Mouse (Mus musculus): ENCODE data around the gene Ap1s3. TPM values are rescaled to one million over a fixed set of nuclear protein-coding genes. Genes with fewer than 3 reads are reported as not detected.

Gene Ap1s3
- polyA plus RNA-seq, 1 experiment from 2014 or later, result not detected

DNA sequence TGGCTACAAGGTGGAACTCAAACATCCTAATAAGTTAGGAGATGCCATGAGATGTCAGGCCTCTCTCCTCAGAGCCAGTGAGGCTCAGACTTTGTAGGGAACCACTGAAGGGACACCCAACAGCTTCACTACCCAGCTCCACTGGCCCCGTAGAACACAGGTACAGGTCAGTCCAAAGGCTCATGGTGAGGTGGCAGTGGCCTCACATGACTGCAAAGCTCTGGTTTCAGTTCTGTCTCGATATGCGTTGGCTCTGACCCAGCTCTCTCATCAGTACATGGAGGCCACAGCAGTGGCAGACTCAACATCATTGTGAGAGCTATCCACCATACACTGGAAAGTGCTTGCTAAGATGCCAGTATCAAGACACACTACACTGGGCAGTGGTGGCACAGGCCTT is 9.0 kb upstream of the Ap1s3 start:
- no peak overlapping the region for H3K4me2 ChIP-seq (ENCODE audit: low read length)
- H3K36me3 ChIP-seq (ENCODE audit: control insufficient read depth, insufficient read depth, low read length), result no peaks in the 10 kb centered on the region
- H3K9ac ChIP-seq (replicated peaks; ENCODE audit: low read length), result no peak overlapping the region
- ATAC-seq (ENCODE audit: low FRiP score, low TSS enrichment), result no peak
- no peaks in the 10 kb centered on the region for H3K27me3 ChIP-seq (ENCODE audit: control insufficient read depth, insufficient read depth, low read length)
- DNase-seq, result no peak
- H3K9me3 ChIP-seq (ENCODE audit: control insufficient read depth, low read length), result no peaks in the 10 kb centered on the region
- no peak overlapping the region for H3K4me3 ChIP-seq (replicated peaks; ENCODE audit: low read depth, low read length)
- H3K4me1 ChIP-seq (ENCODE audit: control insufficient read depth, insufficient read depth, low read length), result no peaks in the 10 kb centered on the region
- WGBS, result 91% methylated on average over 3 of the region's 3 CpGs
- no peak overlapping the region for H3K27ac ChIP-seq (replicated peaks; ENCODE audit: low read depth, low read length)

DNA sequence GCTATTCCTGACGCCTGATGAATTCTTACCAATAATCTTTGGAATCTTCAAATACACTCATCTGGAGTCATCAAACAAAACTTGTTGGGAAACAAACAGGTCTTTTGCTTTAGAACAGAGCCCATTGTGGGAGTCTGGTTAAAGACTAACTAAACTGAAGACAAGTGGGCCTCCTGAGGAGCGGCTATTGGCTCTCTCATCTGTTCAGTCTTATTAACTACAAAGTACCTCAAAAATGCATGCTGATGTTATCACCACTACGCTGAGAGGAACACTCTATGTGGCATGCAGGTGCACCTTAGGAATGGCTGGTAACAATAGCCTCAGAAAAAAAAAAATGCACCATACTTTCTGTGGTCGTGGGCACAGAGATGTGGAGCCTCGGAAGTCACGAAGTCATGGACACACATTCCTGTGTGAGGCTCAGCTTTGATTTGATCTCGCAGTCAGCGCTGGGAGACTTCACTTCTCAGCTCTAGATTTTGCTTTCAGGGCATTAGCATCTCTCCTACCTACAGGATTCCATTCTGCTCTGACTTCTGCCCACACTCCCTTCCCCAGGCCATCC is 6.4 kb upstream of the Ap1s3 start:
- Histone ChIP-seq H3K4me3 (replicated peaks; ENCODE audit: low read depth, low read length) (no peak overlapping the region), H3K9me3 (ENCODE audit: control insufficient read depth, low read length) (no peaks in the 10 kb centered on the region), H3K4me1 (ENCODE audit: control insufficient read depth, insufficient read depth, low read length) (no peaks in the 10 kb centered on the region), H3K27me3 (ENCODE audit: control insufficient read depth, insufficient read depth, low read length) (no peaks in the 10 kb centered on the region), H3K36me3 (ENCODE audit: control insufficient read depth, insufficient read depth, low read length) (no peaks in the 10 kb centered on the region), H3K4me2 (ENCODE audit: low read length) (no peak overlapping the region), H3K27ac (replicated peaks; ENCODE audit: low read depth, low read length) (no peak overlapping the region), H3K9ac (replicated peaks; ENCODE audit: low read length) (no peak overlapping the region)
- 86% methylated on average over 8 of the region's 8 CpGs for WGBS
- ATAC-seq (ENCODE audit: low FRiP score, low TSS enrichment), result no peak
- no peak for DNase-seq

DNA sequence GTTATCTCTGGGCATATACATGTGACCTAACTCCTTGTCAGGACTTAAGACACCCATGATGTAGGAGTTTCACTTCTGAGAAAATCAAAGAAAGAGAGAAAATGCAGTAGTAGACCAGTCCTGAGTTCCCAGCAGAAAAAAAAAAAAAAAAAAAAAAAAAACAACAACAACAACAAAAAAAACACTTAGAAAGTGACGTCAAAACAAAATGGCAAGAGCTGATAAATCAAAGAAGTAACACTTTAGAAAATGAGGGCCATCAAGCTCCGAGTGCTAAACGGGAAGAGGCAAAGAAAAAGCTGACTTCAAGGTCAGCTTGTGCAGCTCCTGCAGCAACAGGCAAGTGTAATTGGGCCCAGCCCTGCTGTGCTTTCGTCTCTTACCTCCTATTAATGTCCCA is 3.9 kb upstream of the Ap1s3 start:
- Histone ChIP-seq H3K4me3 (replicated peaks; ENCODE audit: low read depth, low read length) (no peak overlapping the region), H3K9ac (replicated peaks; ENCODE audit: low read length) (no peak overlapping the region), H3K4me2 (ENCODE audit: low read length) (no peak overlapping the region), H3K27me3 (ENCODE audit: control insufficient read depth, insufficient read depth, low read length) (peaks cover 18% of the 10 kb centered on the region), H3K27ac (replicated peaks; ENCODE audit: low read depth, low read length) (no peak overlapping the region), H3K4me1 (ENCODE audit: control insufficient read depth, insufficient read depth, low read length) (peaks cover 4% of the 10 kb centered on the region), H3K36me3 (ENCODE audit: control insufficient read depth, insufficient read depth, low read length) (no peaks in the 10 kb centered on the region), H3K9me3 (ENCODE audit: control insufficient read depth, low read length) (no peaks in the 10 kb centered on the region)
- 80% methylated on average over 4 of the region's 4 CpGs for WGBS
- DNase-seq (no peak), ATAC-seq (ENCODE audit: low FRiP score, low TSS enrichment) (no peak)

DNA sequence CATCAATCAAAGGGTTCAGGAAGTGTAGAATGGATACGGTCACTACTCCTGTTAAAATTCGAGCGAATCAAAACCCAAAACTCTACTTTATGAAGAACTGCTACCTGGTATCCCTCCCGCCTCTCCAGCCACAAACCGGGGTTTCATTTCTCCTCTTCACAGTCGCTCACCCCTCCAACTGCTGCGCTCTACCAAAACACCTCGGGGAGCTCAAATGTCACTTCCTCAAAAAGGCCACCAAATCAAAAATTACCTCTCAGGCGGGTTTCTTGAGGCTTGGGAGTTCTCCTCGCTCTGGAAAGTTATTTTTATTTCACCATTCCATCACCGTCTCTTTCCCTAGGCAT is 603 bp downstream of the Ap1s3 start:
- H3K4me3 ChIP-seq (replicated peaks; ENCODE audit: low read depth, low read length), result peak overlapping the region; percentile 63
- peak overlapping the region; percentile 98 for H3K4me2 ChIP-seq (ENCODE audit: low read length)
- ATAC-seq (ENCODE audit: low FRiP score, low TSS enrichment) (no peak), DNase-seq (no peak)
- H3K27me3 ChIP-seq (ENCODE audit: control insufficient read depth, insufficient read depth, low read length), result peaks cover 25% of the 10 kb centered on the region
- peaks cover 4% of the 10 kb centered on the region for H3K4me1 ChIP-seq (ENCODE audit: control insufficient read depth, insufficient read depth, low read length)
- WGBS, result 3% methylated on average over 11 of the region's 11 CpGs
- no peaks in the 10 kb centered on the region for H3K36me3 ChIP-seq (ENCODE audit: control insufficient read depth, insufficient read depth, low read length)
- H3K27ac ChIP-seq (replicated peaks; ENCODE audit: low read depth, low read length), result no peak overlapping the region
- H3K9me3 ChIP-seq (ENCODE audit: control insufficient read depth, low read length), result no peaks in the 10 kb centered on the region
- H3K9ac ChIP-seq (replicated peaks; ENCODE audit: low read length), result peak overlapping the region; percentile 47; the same call in 1 of the 2 replicates

DNA sequence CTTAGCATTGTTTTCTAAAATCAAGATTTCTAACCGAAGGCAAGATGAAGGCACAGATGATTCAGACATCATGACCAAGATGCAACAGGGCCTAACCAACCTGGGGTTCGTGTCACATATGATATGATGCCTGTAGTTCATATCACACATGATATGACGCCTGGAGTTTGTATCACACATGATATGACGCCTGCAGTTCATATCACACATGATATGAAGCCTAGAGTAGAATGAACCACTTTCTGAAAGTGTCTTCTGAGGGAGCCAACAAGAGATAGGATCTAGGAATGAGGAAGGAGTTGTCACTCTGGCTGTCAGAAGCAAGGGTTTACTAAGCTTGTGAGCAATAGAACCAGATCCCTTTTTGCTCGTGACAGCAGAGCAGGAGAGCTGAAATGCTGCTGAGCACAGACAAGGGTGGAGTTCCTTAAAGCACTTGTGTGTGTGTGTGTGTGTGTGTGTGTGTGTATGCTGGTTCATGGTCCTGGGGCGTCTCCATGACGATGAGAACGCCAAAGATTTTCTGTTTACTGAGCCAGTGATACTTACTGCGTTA is 2.3 kb downstream of the Ap1s3 start:
- Histone ChIP-seq H3K4me2 (ENCODE audit: low read length) (no peak overlapping the region), H3K9ac (replicated peaks; ENCODE audit: low read length) (no peak overlapping the region), H3K27me3 (ENCODE audit: control insufficient read depth, insufficient read depth, low read length) (peaks cover 25% of the 10 kb centered on the region), H3K4me3 (replicated peaks; ENCODE audit: low read depth, low read length) (no peak overlapping the region), H3K4me1 (ENCODE audit: control insufficient read depth, insufficient read depth, low read length) (peaks cover 4% of the 10 kb centered on the region), H3K27ac (replicated peaks; ENCODE audit: low read depth, low read length) (no peak overlapping the region), H3K36me3 (ENCODE audit: control insufficient read depth, insufficient read depth, low read length) (no peaks in the 10 kb centered on the region), H3K9me3 (ENCODE audit: control insufficient read depth, low read length) (no peaks in the 10 kb centered on the region)
- ATAC-seq (ENCODE audit: low FRiP score, low TSS enrichment), result no peak
- 84% methylated on average over 9 of the region's 9 CpGs for WGBS
- DNase-seq, result no peak

DNA sequence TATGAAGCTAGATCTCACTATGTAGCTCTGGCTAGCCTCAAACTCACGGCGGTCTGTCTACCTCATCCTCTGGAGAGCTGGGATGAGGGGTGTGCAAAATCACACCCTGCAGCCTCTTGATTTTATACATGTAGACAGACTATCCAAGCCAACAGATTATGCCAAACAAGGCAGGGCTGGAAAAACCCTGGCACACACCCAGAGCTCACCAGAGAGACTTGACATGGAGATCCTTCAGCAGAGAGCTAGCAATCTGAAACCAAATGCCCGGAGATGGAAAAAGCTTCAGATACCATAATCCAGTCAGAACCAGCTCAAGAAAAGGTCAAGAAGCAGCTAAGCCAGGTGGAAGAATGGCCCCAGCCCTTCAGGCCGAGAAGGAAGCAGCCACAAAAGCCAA is 6.9 kb downstream of the Ap1s3 start:
- ATAC-seq (ENCODE audit: low FRiP score, low TSS enrichment), result no peak
- no peak overlapping the region for H3K4me2 ChIP-seq (ENCODE audit: low read length)
- DNase-seq, result no peak
- no peaks in the 10 kb centered on the region for H3K27me3 ChIP-seq (ENCODE audit: control insufficient read depth, insufficient read depth, low read length)
- no peak overlapping the region for H3K4me3 ChIP-seq (replicated peaks; ENCODE audit: low read depth, low read length)
- H3K36me3 ChIP-seq (ENCODE audit: control insufficient read depth, insufficient read depth, low read length), result no peaks in the 10 kb centered on the region
- no peak overlapping the region for H3K27ac ChIP-seq (replicated peaks; ENCODE audit: low read depth, low read length)
- no peak overlapping the region for H3K9ac ChIP-seq (replicated peaks; ENCODE audit: low read length)
- H3K9me3 ChIP-seq (ENCODE audit: control insufficient read depth, low read length), result no peaks in the 10 kb centered on the region
- no peaks in the 10 kb centered on the region for H3K4me1 ChIP-seq (ENCODE audit: control insufficient read depth, insufficient read depth, low read length)
- WGBS, result 88% methylated on average over 4 of the region's 4 CpGs

DNA sequence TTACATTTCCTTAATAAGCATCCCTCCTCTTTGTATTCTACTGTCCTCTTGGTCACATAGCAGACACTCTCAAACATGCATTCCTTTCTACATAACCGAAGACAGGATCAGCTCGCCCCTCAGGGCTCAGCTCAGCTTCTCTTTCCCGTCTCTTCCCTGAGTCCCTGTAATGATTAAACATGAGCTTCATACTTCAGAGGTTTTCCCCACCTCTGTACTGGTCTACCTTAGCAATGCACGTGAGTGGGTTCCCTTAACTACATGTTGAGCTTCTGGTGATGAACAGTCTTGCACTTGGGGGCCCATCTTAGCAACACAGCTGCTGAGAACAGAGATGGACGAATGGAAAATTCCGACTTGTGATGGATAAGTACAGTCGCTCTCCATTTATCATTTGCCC is 12.2 kb downstream of the Ap1s3 start:
- H3K4me2 ChIP-seq (ENCODE audit: low read length), result no peak overlapping the region
- DNase-seq, result no peak
- no peak overlapping the region for H3K9ac ChIP-seq (replicated peaks; ENCODE audit: low read length)
- no peak for ATAC-seq (ENCODE audit: low FRiP score, low TSS enrichment)
- H3K27me3 ChIP-seq (ENCODE audit: control insufficient read depth, insufficient read depth, low read length), result no peaks in the 10 kb centered on the region
- H3K27ac ChIP-seq (replicated peaks; ENCODE audit: low read depth, low read length), result no peak overlapping the region
- no peaks in the 10 kb centered on the region for H3K36me3 ChIP-seq (ENCODE audit: control insufficient read depth, insufficient read depth, low read length)
- WGBS, result 81% methylated on average over 7 of the region's 7 CpGs
- no peaks in the 10 kb centered on the region for H3K9me3 ChIP-seq (ENCODE audit: control insufficient read depth, low read length)
- H3K4me1 ChIP-seq (ENCODE audit: control insufficient read depth, insufficient read depth, low read length), result no peaks in the 10 kb centered on the region
- no peak overlapping the region for H3K4me3 ChIP-seq (replicated peaks; ENCODE audit: low read depth, low read length)

DNA sequence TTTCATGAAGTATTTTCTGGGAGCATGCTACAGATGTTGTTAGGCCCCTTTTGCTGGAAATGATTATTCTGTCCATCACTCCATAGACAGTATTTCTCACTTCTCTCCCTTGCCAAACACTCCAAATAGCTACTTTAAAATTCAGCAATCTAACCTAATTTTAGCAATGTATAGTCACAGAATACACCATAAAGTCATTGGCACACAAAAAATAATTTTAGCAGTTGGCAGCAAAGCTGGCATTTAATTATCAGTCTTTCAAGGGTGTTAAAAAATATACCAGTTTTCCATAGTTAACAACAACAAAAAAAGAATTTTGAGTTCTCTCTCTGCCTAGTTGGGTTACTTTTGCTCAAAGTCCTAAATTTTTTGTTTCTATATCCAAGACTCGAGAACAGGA is 14.4 kb downstream of the Ap1s3 start:
- Histone ChIP-seq H3K4me3 (replicated peaks; ENCODE audit: low read depth, low read length) (no peak overlapping the region), H3K27ac (replicated peaks; ENCODE audit: low read depth, low read length) (no peak overlapping the region), H3K4me1 (ENCODE audit: control insufficient read depth, insufficient read depth, low read length) (no peaks in the 10 kb centered on the region), H3K9me3 (ENCODE audit: control insufficient read depth, low read length) (no peaks in the 10 kb centered on the region), H3K27me3 (ENCODE audit: control insufficient read depth, insufficient read depth, low read length) (no peaks in the 10 kb centered on the region), H3K36me3 (ENCODE audit: control insufficient read depth, insufficient read depth, low read length) (no peaks in the 10 kb centered on the region), H3K9ac (replicated peaks; ENCODE audit: low read length) (no peak overlapping the region), H3K4me2 (ENCODE audit: low read length) (no peak overlapping the region)
- DNase-seq (no peak), ATAC-seq (ENCODE audit: low FRiP score, low TSS enrichment) (no peak)
- WGBS, result 92% methylated on average over 1 of the region's 1 CpGs

DNA sequence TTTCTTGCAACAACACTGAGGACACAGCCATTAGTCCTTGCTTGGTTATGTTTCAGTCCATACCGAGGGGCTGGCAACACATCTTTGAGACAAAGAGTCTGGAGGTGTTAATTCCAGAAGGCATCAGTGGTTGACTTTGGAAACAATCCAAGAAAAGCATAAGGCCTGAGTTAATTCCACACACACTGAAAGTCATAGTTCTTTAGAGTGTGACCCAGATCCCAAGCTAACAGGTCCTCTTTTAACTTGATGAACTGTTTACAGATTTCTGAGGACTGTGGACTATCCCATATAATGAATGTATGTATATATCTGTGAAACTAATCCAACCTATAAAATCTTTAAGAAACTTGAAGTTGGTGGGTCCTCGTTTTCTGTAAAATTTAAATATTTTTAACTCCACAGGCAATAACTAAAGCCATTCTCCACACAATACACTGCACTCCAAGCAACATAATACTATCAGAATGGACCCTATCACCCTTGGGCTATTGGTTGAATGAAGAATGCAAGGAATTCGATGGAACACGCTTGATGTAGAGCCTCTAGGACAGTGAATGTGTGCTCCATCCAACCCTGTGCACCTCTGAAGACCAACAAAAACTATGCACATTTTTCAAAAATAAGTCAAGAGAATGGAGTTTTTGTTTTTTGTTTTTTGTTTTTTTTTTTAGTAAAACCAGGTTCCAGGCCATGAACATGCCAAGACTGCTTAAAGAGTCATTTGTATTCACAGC is 15.8 kb downstream of the Ap1s3 start:
- Histone ChIP-seq H3K4me2 (ENCODE audit: low read length) (no peak overlapping the region), H3K4me3 (replicated peaks; ENCODE audit: low read depth, low read length) (no peak overlapping the region), H3K4me1 (ENCODE audit: control insufficient read depth, insufficient read depth, low read length) (no peaks in the 10 kb centered on the region), H3K27me3 (ENCODE audit: control insufficient read depth, insufficient read depth, low read length) (no peaks in the 10 kb centered on the region), H3K9me3 (ENCODE audit: control insufficient read depth, low read length) (no peaks in the 10 kb centered on the region), H3K36me3 (ENCODE audit: control insufficient read depth, insufficient read depth, low read length) (no peaks in the 10 kb centered on the region), H3K9ac (replicated peaks; ENCODE audit: low read length) (no peak overlapping the region), H3K27ac (replicated peaks; ENCODE audit: low read depth, low read length) (no peak overlapping the region)
- WGBS, result 90% methylated on average over 4 of the region's 4 CpGs
- DNase-seq (no peak), ATAC-seq (ENCODE audit: low FRiP score, low TSS enrichment) (no peak)
